Mouse (Mus musculus): ENCODE data around the gene Gm14391. TPM values are rescaled to one million over a fixed set of nuclear protein-coding genes. Genes with fewer than 3 reads are reported as not detected.
"Not testable (repeated sequence)": the region's sequence is repeated elsewhere in the genome, so short reads cannot be mapped to it uniquely, and the experiment has no call there.

The Gm14391 gene
- polyA plus RNA-seq, 1 experiment = 5.6 TPM

- no peaks in the 10 kb centered on the region for H3K36me3 ChIP-seq (ENCODE audit: control insufficient read depth, insufficient read depth)
- H3ac ChIP-seq (ENCODE audit: control insufficient read depth, insufficient read length, low read depth) = no peak overlapping the region
- no peaks in the 10 kb centered on the region for H3K79me3 ChIP-seq (ENCODE audit: low read depth)
- H3K79me2 ChIP-seq (ENCODE audit: control insufficient read depth, insufficient read depth) = no peaks in the 10 kb centered on the region
- no peak overlapping the region for H3K4me3 ChIP-seq (ENCODE audit: insufficient read depth, poor library complexity, severe bottlenecking)
- H3K27me3 ChIP-seq (ENCODE audit: control insufficient read depth, insufficient read depth, insufficient read length) = no peaks in the 10 kb centered on the region
- TF ChIP-seq MAX (IDR thresholded peaks at IDR 0.05) (no peak), USF1 (IDR thresholded peaks at IDR 0.05; ENCODE audit: low read depth) (no peak), CEBPB (IDR thresholded peaks at IDR 0.05; ENCODE audit: low read depth) (no peak), MYOG (IDR thresholded peaks at IDR 0.05; ENCODE audit: control insufficient read depth, extremely low read depth, insufficient read length) (no peak), FOSL1 (IDR thresholded peaks at IDR 0.05; ENCODE audit: insufficient read depth, low read length, poor library complexity, severe bottlenecking) (no peak), MYOD1 (IDR thresholded peaks at IDR 0.05; ENCODE audit: control insufficient read depth, insufficient read length, low read depth) (no peak), CTCF (IDR thresholded peaks at IDR 0.05; ENCODE audit: control insufficient read depth, insufficient read depth, insufficient read length) (no peak)
These were observed 48.1 kb downstream of the Gm14391 start for GRCm38 (mm10) chr2:175158642-175159041.

GRCm38 (mm10) chr2:175156696-175157095, 50.0 kb downstream of the Gm14391 start:
- Histone ChIP-seq H3K79me2 (ENCODE audit: control insufficient read depth, insufficient read depth) (no peaks in the 10 kb centered on the region), H3K36me3 (ENCODE audit: control insufficient read depth, insufficient read depth) (no peaks in the 10 kb centered on the region), H3ac (ENCODE audit: control insufficient read depth, insufficient read length, low read depth) (no peak overlapping the region), H3K4me3 (ENCODE audit: insufficient read depth, poor library complexity, severe bottlenecking) (no peak overlapping the region), H3K27me3 (ENCODE audit: control insufficient read depth, insufficient read depth, insufficient read length) (no peaks in the 10 kb centered on the region), H3K79me3 (ENCODE audit: low read depth) (no peaks in the 10 kb centered on the region)
- no peak for TF ChIP-seq CEBPB (IDR thresholded peaks at IDR 0.05; ENCODE audit: low read depth)
- no peak for TF ChIP-seq MAX (IDR thresholded peaks at IDR 0.05)
- no peak for TF ChIP-seq MYOG (IDR thresholded peaks at IDR 0.05; ENCODE audit: control insufficient read depth, extremely low read depth, insufficient read length)
- no peak for TF ChIP-seq MYOD1 (IDR thresholded peaks at IDR 0.05; ENCODE audit: control insufficient read depth, insufficient read length, low read depth)
- no peak for TF ChIP-seq CTCF (IDR thresholded peaks at IDR 0.05; ENCODE audit: control insufficient read depth, insufficient read depth, insufficient read length)
- TF ChIP-seq FOSL1 (IDR thresholded peaks at IDR 0.05; ENCODE audit: insufficient read depth, low read length, poor library complexity, severe bottlenecking) = no peak

DNA sequence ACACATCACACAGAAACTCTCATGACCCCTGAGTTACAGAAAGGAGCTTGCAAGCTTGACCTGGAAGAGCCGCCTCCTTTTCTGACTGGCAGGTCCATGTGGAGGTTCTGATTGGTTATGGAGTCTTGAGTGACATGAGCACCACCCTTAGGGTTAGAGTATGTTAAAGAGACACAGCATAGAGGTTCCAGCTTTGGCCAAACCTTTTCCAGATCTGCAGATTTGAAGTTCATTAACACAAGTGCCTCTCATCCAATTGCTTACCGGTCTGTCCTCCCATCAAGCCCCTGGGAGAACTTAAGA, 64.8 kb downstream of the Gm14391 start, which contains the start of gene Gm14399:
Gene Gm14399 (minus strand): TSS at position 20 of the 303 bp plus-strand sequence.
- H3K79me2 ChIP-seq (ENCODE audit: control insufficient read depth, insufficient read depth); H3K36me3 ChIP-seq (ENCODE audit: control insufficient read depth, insufficient read depth); H3K27me3 ChIP-seq (ENCODE audit: control insufficient read depth, insufficient read depth, insufficient read length); H3K79me3 ChIP-seq (ENCODE audit: low read depth): not testable (repeated sequence)
- peak within 1 kb of the TSS; percentile 32 for H3K4me3 ChIP-seq (ENCODE audit: insufficient read depth, poor library complexity, severe bottlenecking)
- peak within 1 kb of the TSS; percentile 35 for H3ac ChIP-seq (ENCODE audit: control insufficient read depth, insufficient read length, low read depth)

- H3K79me2 ChIP-seq (ENCODE audit: control insufficient read depth, insufficient read depth); H3K36me3 ChIP-seq (ENCODE audit: control insufficient read depth, insufficient read depth); H3K79me3 ChIP-seq (ENCODE audit: low read depth); H3K27me3 ChIP-seq (ENCODE audit: control insufficient read depth, insufficient read depth, insufficient read length): not testable (repeated sequence)
- Histone ChIP-seq H3K4me3 (ENCODE audit: insufficient read depth, poor library complexity, severe bottlenecking) (peak overlapping the region; percentile 32), H3ac (ENCODE audit: control insufficient read depth, insufficient read length, low read depth) (peak overlapping the region; percentile 35)
These were observed 65.4 kb downstream of the Gm14391 start for GRCm38 (mm10) chr2:175141118-175141992.

Other genes with a start within 250 kb of the Gm14391 start
- gene Gm14444, start 196.7 kb downstream of the Gm14391 start, polyA plus RNA-seq (2012; fragmentation: generic; extraction: Trizol) = not detected
- gene Gm14393, start 139.1 kb downstream of the Gm14391 start, polyA plus RNA-seq (2012; fragmentation: generic; extraction: Trizol) = 0.21 TPM
- gene Gm14399, start 64.9 kb downstream of the Gm14391 start, polyA plus RNA-seq (2012; fragmentation: generic; extraction: Trizol) = 1.7 TPM
- gene Gm14443, start 31.0 kb downstream of the Gm14391 start, polyA plus RNA-seq (2012; fragmentation: generic; extraction: Trizol) = 0.19 TPM
- gene Gm14440, start 68.2 kb upstream of the Gm14391 start, polyA plus RNA-seq (2012; fragmentation: generic; extraction: Trizol) = not detected
- gene Gm4631, start 131.3 kb upstream of the Gm14391 start, polyA plus RNA-seq (2012; fragmentation: generic; extraction: Trizol) = 1.9 TPM
- gene Zfp968, start 165.5 kb upstream of the Gm14391 start, polyA plus RNA-seq (2012; fragmentation: generic; extraction: Trizol) = 0.89 TPM
- 8.2 TPM for gene Gm4724, start 228.9 kb upstream of the Gm14391 start, polyA plus RNA-seq (2012; fragmentation: generic; extraction: Trizol)